Mouse (Mus musculus): ENCODE measurements around the gene Ltbp3.

- TF ChIP-seq CTCF (IDR thresholded peaks at IDR 0.05; ENCODE audit: low read depth) (no peak), EP300 (optimal IDR thresholded peaks at IDR 0.05) (no peak)
These were observed 14.8 kb upstream of the Ltbp3 start, which contains the start of gene Ehbp1l1 for GRCm38 (mm10) chr19:5725767-5726515.
